Mouse (Mus musculus): ENCODE measurements around the gene Olfr20. TPM values are rescaled to one million over a fixed set of nuclear protein-coding genes. Genes with fewer than 3 reads are reported as not detected.

The Olfr20 gene
- polyA plus RNA-seq, 1 experiment, result not detected

- no peaks in the 10 kb centered on the region for H3K79me2 ChIP-seq (ENCODE audit: control insufficient read depth, insufficient read depth)
- H3K79me3 ChIP-seq (ENCODE audit: low read depth), result no peaks in the 10 kb centered on the region
- H3K4me3 ChIP-seq (ENCODE audit: insufficient read depth, poor library complexity, severe bottlenecking), result no peak overlapping the region
- no peak for TF ChIP-seq MYOG (IDR thresholded peaks at IDR 0.05; ENCODE audit: control insufficient read depth, extremely low read depth, insufficient read length)
- TF ChIP-seq MYOD1 (IDR thresholded peaks at IDR 0.05; ENCODE audit: control insufficient read depth, insufficient read length, low read depth), result no peak
- TF ChIP-seq USF1 (IDR thresholded peaks at IDR 0.05; ENCODE audit: low read depth), result no peak
- TF ChIP-seq MAX (IDR thresholded peaks at IDR 0.05), result no peak
- TF ChIP-seq CTCF (IDR thresholded peaks at IDR 0.05; ENCODE audit: control insufficient read depth, insufficient read depth, insufficient read length), result no peak
- TF ChIP-seq CEBPB (IDR thresholded peaks at IDR 0.05; ENCODE audit: low read depth), result no peak
- no peak for TF ChIP-seq FOSL1 (IDR thresholded peaks at IDR 0.05; ENCODE audit: insufficient read depth, low read length, poor library complexity, severe bottlenecking)
- no peaks in the 10 kb centered on the region for H3K36me3 ChIP-seq (ENCODE audit: control insufficient read depth, insufficient read depth)
- no peak overlapping the region for H3ac ChIP-seq (ENCODE audit: control insufficient read depth, insufficient read length, low read depth)
- H3K27me3 ChIP-seq (ENCODE audit: control insufficient read depth, insufficient read depth, insufficient read length), result no peaks in the 10 kb centered on the region
Measured at GRCm38 (mm10) chr11:73395374-73395773, 44.8 kb downstream of the Olfr20 start.

- no peaks in the 10 kb centered on the region for H3K79me2 ChIP-seq (ENCODE audit: control insufficient read depth, insufficient read depth)
- TF ChIP-seq MYOG (IDR thresholded peaks at IDR 0.05; ENCODE audit: control insufficient read depth, extremely low read depth, insufficient read length) (no peak), CTCF (IDR thresholded peaks at IDR 0.05; ENCODE audit: control insufficient read depth, insufficient read depth, insufficient read length) (no peak)
- no peaks in the 10 kb centered on the region for H3K36me3 ChIP-seq (ENCODE audit: control insufficient read depth, insufficient read depth)
- no peaks in the 10 kb centered on the region for H3K79me3 ChIP-seq (ENCODE audit: low read depth)
- no peaks in the 10 kb centered on the region for H3K27me3 ChIP-seq (ENCODE audit: control insufficient read depth, insufficient read depth, insufficient read length)
- H3K4me3 ChIP-seq (ENCODE audit: insufficient read depth, poor library complexity, severe bottlenecking), result no peak within 1 kb of the TSS
- H3ac ChIP-seq (ENCODE audit: control insufficient read depth, insufficient read length, low read depth), result no peak within 1 kb of the TSS
Measured at GRCm38 (mm10) chr11:73399514-73399913, 48.9 kb downstream of the Olfr20 start, which contains the start of gene Olfr1. Gene Olfr1, minus strand, starts transcription at chr11:73399614.

Other genes starting within 250 kb of the Olfr20 start
- gene Haspin, start 212.5 kb upstream of the Olfr20 start, polyA plus RNA-seq (2012; fragmentation: generic; extraction: Trizol), result 9.4 TPM
- gene P2rx5, start 190.4 kb upstream of the Olfr20 start, polyA plus RNA-seq (2012; fragmentation: generic; extraction: Trizol), result 1.0 TPM
- 71.6 TPM for gene Emc6, start 173.7 kb upstream of the Olfr20 start, polyA plus RNA-seq (2012; fragmentation: generic; extraction: Trizol)
- gene Tax1bp3, start 173.7 kb upstream of the Olfr20 start, polyA plus RNA-seq (2012; fragmentation: generic; extraction: Trizol), result 159 TPM
- gene Ctns, start 151.7 kb upstream of the Olfr20 start, polyA plus RNA-seq (2012; fragmentation: generic; extraction: Trizol), result 4.2 TPM
- gene Shpk, start 151.3 kb upstream of the Olfr20 start, polyA plus RNA-seq (2012; fragmentation: generic; extraction: Trizol), result 0.28 TPM
- 0.01 TPM for gene Trpv1, start 116.5 kb upstream of the Olfr20 start, polyA plus RNA-seq (2012; fragmentation: generic; extraction: Trizol)
- under 0.01 TPM for gene Trpv3, start 83.4 kb upstream of the Olfr20 start, polyA plus RNA-seq (2012; fragmentation: generic; extraction: Trizol)
- 0.60 TPM for gene Aspa, start 21.2 kb upstream of the Olfr20 start, polyA plus RNA-seq (2012; fragmentation: generic; extraction: Trizol)
- gene Gm49340, start 21.0 kb upstream of the Olfr20 start, polyA plus RNA-seq (2012; fragmentation: generic; extraction: Trizol), result not detected
- not detected for gene Spata22, start 21.0 kb upstream of the Olfr20 start, polyA plus RNA-seq (2012; fragmentation: generic; extraction: Trizol)
- not detected for gene Olfr376, start 20.5 kb downstream of the Olfr20 start, polyA plus RNA-seq (2012; fragmentation: generic; extraction: Trizol)
- gene Olfr1, start 48.8 kb downstream of the Olfr20 start, polyA plus RNA-seq (2012; fragmentation: generic; extraction: Trizol), result not detected
- gene Olfr378, start 77.7 kb downstream of the Olfr20 start, polyA plus RNA-seq (2012; fragmentation: generic; extraction: Trizol), result not detected
- gene Olfr380, start 106.7 kb downstream of the Olfr20 start, polyA plus RNA-seq (2012; fragmentation: generic; extraction: Trizol), result not detected
- gene Olfr381, start 140.8 kb downstream of the Olfr20 start, polyA plus RNA-seq (2012; fragmentation: generic; extraction: Trizol), result not detected
- not detected for gene Olfr382, start 166.4 kb downstream of the Olfr20 start, polyA plus RNA-seq (2012; fragmentation: generic; extraction: Trizol)
- not detected for gene Olfr385, start 242.2 kb downstream of the Olfr20 start, polyA plus RNA-seq (2012; fragmentation: generic; extraction: Trizol)
- not detected for gene Olfr384, start 247.8 kb downstream of the Olfr20 start, polyA plus RNA-seq (2012; fragmentation: generic; extraction: Trizol)

All from C2C12 (cell line).